Mouse (Mus musculus) embryonic facial prominence, embryonic 15.5 days (tissue): ENCODE data around the gene Pald1. TPM values are rescaled to one million over a fixed set of nuclear protein-coding genes. Genes with fewer than 3 reads are reported as not detected.

Source experiments
- ATAC-seq: fragments of 200-750 bp; cut with Nextera tagmentation; 2 replicates; pipeline ENCODE4 v1.8.0; 2017; ENCODE audit warnings: low read depth, moderate TSS enrichment; ENCODE audit not compliant: insufficient number of reproducible peaks, low FRiP score, low TSS enrichment
- H3K27ac ChIP-seq: fragments of 300-500 bp; sonication (generic); replicated peaks from 2 replicates; pipeline ENCODE4 v1.5.1; 2015; ENCODE audit warnings: mild to moderate bottlenecking, inconsistent platforms
- H3K27me3 ChIP-seq: fragments of 300-500 bp; sonication (generic); 2 replicates; pipeline ENCODE4 v1.6.1; 2015; ENCODE audit warnings: inconsistent platforms
- H3K36me3 ChIP-seq: fragments of 300-500 bp; sonication (generic); 2 replicates; pipeline ENCODE4 v1.6.1; 2015; ENCODE audit warnings: mild to moderate bottlenecking, inconsistent platforms
- H3K4me1 ChIP-seq: fragments of 300-500 bp; sonication (generic); 2 replicates; pipeline ENCODE4 v1.6.1; 2015; ENCODE audit warnings: inconsistent platforms
- H3K4me2 ChIP-seq: fragments of 300-500 bp; sonication (generic); replicated peaks from 2 replicates; pipeline ENCODE4 v1.6.1; 2015; ENCODE audit warnings: mild to moderate bottlenecking, inconsistent platforms
- H3K4me3 ChIP-seq: fragments of 300-500 bp; sonication (generic); replicated peaks from 2 replicates; pipeline ENCODE4 v1.5.1; 2015; ENCODE audit warnings: mild to moderate bottlenecking, inconsistent platforms
- H3K9ac ChIP-seq: fragments of 300-500 bp; sonication (generic); 2 replicates; pipeline ENCODE4 v1.6.1; 2015; ENCODE audit warnings: inconsistent platforms
- H3K9me3 ChIP-seq: fragments of 300-500 bp; sonication (generic); replicated peaks from 2 replicates; pipeline ENCODE4 v1.6.1; 2016; ENCODE audit warnings: inconsistent platforms
- WGBS: fragments of 180-500 bp; shearing (Covaris S2); methylation state at CpG from one replicate; pipeline ENCODE4 v1.1.7; 2015; 5-methylcytosine and 5-hydroxymethylcytosine counted together
- polyA plus RNA-seq: library from polyadenylated mRNA; unstranded; fragments of >200 nt; fragmentation: Nextera tagmentation; extraction: Ambion mirVana; gene quantifications from 2 replicates; pipeline ENCODE4 v1.2.1, GENCODE M21; 2015

The Pald1 gene
- polyA plus RNA-seq, 1 experiment from 2014 or later: 22.8 TPM

GRCm38 (mm10) chr10:61382281-61382731, 1.0 kb downstream of the Pald1 start:
- Histone ChIP-seq H3K27ac (no peak overlapping the region; the same call in 1 of the 2 replicates), H3K4me1 (peaks cover 44% of the 10 kb centered on the region), H3K4me3 (peak overlapping the region; percentile 71), H3K9me3 (no peaks in the 10 kb centered on the region), H3K36me3 (no peaks in the 10 kb centered on the region), H3K9ac (peak overlapping the region; percentile 75; the same call in 1 of the 2 replicates), H3K4me2 (peak overlapping the region; percentile 96), H3K27me3 (no peaks in the 10 kb centered on the region)
- 4% methylated on average over 8 of the region's 8 CpGs for WGBS
- no peak for ATAC-seq

GRCm38 (mm10) chr10:61381823-61382222, 1.5 kb downstream of the Pald1 start:
- Histone ChIP-seq H3K27me3 (no peaks in the 10 kb centered on the region), H3K9me3 (no peaks in the 10 kb centered on the region), H3K27ac (no peak overlapping the region; the same call in 1 of the 2 replicates), H3K4me3 (peak overlapping the region; percentile 71), H3K4me2 (peak overlapping the region; percentile 96), H3K9ac (no peak overlapping the region), H3K36me3 (no peaks in the 10 kb centered on the region), H3K4me1 (peaks cover 44% of the 10 kb centered on the region)
- no peak for ATAC-seq
- 23% methylated on average over 8 of the region's 8 CpGs for WGBS

- Histone ChIP-seq H3K9me3 (no peaks in the 10 kb centered on the region), H3K36me3 (no peaks in the 10 kb centered on the region), H3K27me3 (no peaks in the 10 kb centered on the region), H3K4me1 (peaks cover 48% of the 10 kb centered on the region), H3K4me3 (0 out of 2 replicates have a peak overlapping the region, but pooled peaks have one; percentile 4), H3K27ac (peak overlapping the region; percentile 63), H3K4me2 (peak overlapping the region; percentile 96; the same call in 1 of the 2 replicates), H3K9ac (peak overlapping the region; percentile 6; the same call in 1 of the 2 replicates)
- ATAC-seq: peak; percentile 27; the same call in 1 of the 2 replicates
- WGBS: 13% methylated on average over 9 of the region's 9 CpGs
Measured at GRCm38 (mm10) chr10:61380186-61380585, 3.1 kb downstream of the Pald1 start.

- Histone ChIP-seq H3K27me3 (no peaks in the 10 kb centered on the region), H3K9ac (peak overlapping the region; percentile 6; the same call in 1 of the 2 replicates), H3K36me3 (no peaks in the 10 kb centered on the region), H3K9me3 (no peaks in the 10 kb centered on the region), H3K4me2 (0 out of 2 replicates have a peak overlapping the region, but pooled peaks have one; percentile 96), H3K4me1 (peaks cover 54% of the 10 kb centered on the region), H3K27ac (peak overlapping the region; percentile 63), H3K4me3 (no peak overlapping the region)
- WGBS: 88% methylated on average over 13 of the region's 13 CpGs
- ATAC-seq: no peak
Measured at GRCm38 (mm10) chr10:61379340-61380040, 3.8 kb downstream of the Pald1 start.

GRCm38 (mm10) chr10:61378698-61379097, 4.6 kb downstream of the Pald1 start:
- Histone ChIP-seq H3K9ac (no peak overlapping the region), H3K9me3 (0 out of 2 replicates have a peak, but pooled peaks cover 3% of the 10 kb centered on the region), H3K36me3 (no peaks in the 10 kb centered on the region), H3K4me3 (no peak overlapping the region), H3K4me2 (no peak overlapping the region), H3K27ac (no peak overlapping the region), H3K27me3 (no peaks in the 10 kb centered on the region), H3K4me1 (peaks cover 46% of the 10 kb centered on the region)
- ATAC-seq: no peak
- WGBS: 92% methylated on average over 5 of the region's 5 CpGs

GRCm38 (mm10) chr10:61378050-61378449, 5.3 kb downstream of the Pald1 start:
- Histone ChIP-seq H3K27ac (no peak overlapping the region), H3K9ac (no peak overlapping the region), H3K9me3 (0 out of 2 replicates have a peak, but pooled peaks cover 3% of the 10 kb centered on the region), H3K4me2 (no peak overlapping the region), H3K36me3 (no peaks in the 10 kb centered on the region), H3K4me3 (no peak overlapping the region), H3K4me1 (peaks cover 44% of the 10 kb centered on the region), H3K27me3 (no peaks in the 10 kb centered on the region)
- 93% methylated on average over 5 of the region's 5 CpGs for WGBS
- ATAC-seq: no peak

GRCm38 (mm10) chr10:61374771-61375481, 8.4 kb downstream of the Pald1 start:
- Histone ChIP-seq H3K4me3 (no peak overlapping the region), H3K9me3 (0 out of 2 replicates have a peak, but pooled peaks cover 3% of the 10 kb centered on the region), H3K36me3 (no peaks in the 10 kb centered on the region), H3K9ac (no peak overlapping the region), H3K4me1 (peaks cover 30% of the 10 kb centered on the region), H3K27me3 (no peaks in the 10 kb centered on the region), H3K27ac (no peak overlapping the region), H3K4me2 (no peak overlapping the region)
- ATAC-seq: no peak
- WGBS: 73% methylated on average over 6 of the region's 6 CpGs

GRCm38 (mm10) chr10:61374076-61374475, 9.3 kb downstream of the Pald1 start:
- peaks cover 31% of the 10 kb centered on the region for H3K4me1 ChIP-seq
- no peak overlapping the region for H3K9ac ChIP-seq
- H3K27ac ChIP-seq: no peak overlapping the region
- 0 out of 2 replicates have a peak, but pooled peaks cover 3% of the 10 kb centered on the region for H3K9me3 ChIP-seq
- no peak for ATAC-seq
- H3K4me2 ChIP-seq: no peak overlapping the region
- H3K36me3 ChIP-seq: no peaks in the 10 kb centered on the region
- 35% methylated on average over 4 of the region's 4 CpGs for WGBS
- no peaks in the 10 kb centered on the region for H3K27me3 ChIP-seq
- no peak overlapping the region for H3K4me3 ChIP-seq

- Histone ChIP-seq H3K9me3 (0 out of 2 replicates have a peak, but pooled peaks cover 3% of the 10 kb centered on the region), H3K36me3 (no peaks in the 10 kb centered on the region), H3K4me3 (no peak overlapping the region), H3K27me3 (no peaks in the 10 kb centered on the region), H3K27ac (no peak overlapping the region), H3K4me1 (peaks cover 31% of the 10 kb centered on the region), H3K9ac (no peak overlapping the region), H3K4me2 (no peak overlapping the region)
- no peak for ATAC-seq
- 72% methylated on average over 4 of the region's 4 CpGs for WGBS
Measured at GRCm38 (mm10) chr10:61372585-61372923, 10.8 kb downstream of the Pald1 start.

GRCm38 (mm10) chr10:61371884-61372584, 11.3 kb downstream of the Pald1 start:
- Histone ChIP-seq H3K36me3 (no peaks in the 10 kb centered on the region), H3K4me3 (no peak overlapping the region), H3K4me2 (no peak overlapping the region), H3K9ac (no peak overlapping the region), H3K4me1 (peaks cover 34% of the 10 kb centered on the region), H3K9me3 (0 out of 2 replicates have a peak, but pooled peaks cover 3% of the 10 kb centered on the region), H3K27ac (no peak overlapping the region), H3K27me3 (no peaks in the 10 kb centered on the region)
- ATAC-seq: no peak
- WGBS: 82% methylated on average over 9 of the region's 9 CpGs
